Mouse (Mus musculus) layer of hippocampus, adult 9-10 months (tissue): ENCODE measurements around the gene Fign.

Experiments
- DNase-seq: peaks from one replicate; pipeline ENCODE4 v3.0.0; 2022; ENCODE audit warnings: low spot score

Gene Fign

GRCm38 (mm10) chr2:64048142-64048541 lies 49.7 kb downstream of the Fign start:
- no peak for DNase-seq

- DNase-seq, result peak; percentile 15
These were observed 54.7 kb downstream of the Fign start for GRCm38 (mm10) chr2:64043099-64043498.

GRCm38 (mm10) chr2:64035393-64035792 lies 62.4 kb downstream of the Fign start:
- DNase-seq, result no peak

- DNase-seq, result no peak
These were observed 64.0 kb downstream of the Fign start for GRCm38 (mm10) chr2:64033871-64034270.

GRCm38 (mm10) chr2:64025961-64026360 lies 71.9 kb downstream of the Fign start:
- DNase-seq, result no peak

- DNase-seq, result no peak
These were observed 103.4 kb downstream of the Fign start for GRCm38 (mm10) chr2:63994304-63995023.

GRCm38 (mm10) chr2:63985426-63985825 lies 112.4 kb downstream of the Fign start:
- no peak for DNase-seq

GRCm38 (mm10) chr2:63982351-63982751 lies 115.5 kb downstream of the Fign start:
- no peak for DNase-seq

GRCm38 (mm10) chr2:63981449-63981848 lies 116.4 kb downstream of the Fign start:
- no peak for DNase-seq

GRCm38 (mm10) chr2:63969633-63970032 lies 128.2 kb downstream of the Fign start:
- DNase-seq, result no peak

- DNase-seq, result no peak
These were observed 166.8 kb downstream of the Fign start for GRCm38 (mm10) chr2:63931041-63931440.

- DNase-seq, result no peak
These were observed 171.2 kb downstream of the Fign start for GRCm38 (mm10) chr2:63926481-63927097.

- DNase-seq, result no peak
These were observed 172.1 kb downstream of the Fign start for GRCm38 (mm10) chr2:63925721-63926235.
